15 mouse cellular contexts compared by ENCODE assay signal in the genomic region with DNA sequence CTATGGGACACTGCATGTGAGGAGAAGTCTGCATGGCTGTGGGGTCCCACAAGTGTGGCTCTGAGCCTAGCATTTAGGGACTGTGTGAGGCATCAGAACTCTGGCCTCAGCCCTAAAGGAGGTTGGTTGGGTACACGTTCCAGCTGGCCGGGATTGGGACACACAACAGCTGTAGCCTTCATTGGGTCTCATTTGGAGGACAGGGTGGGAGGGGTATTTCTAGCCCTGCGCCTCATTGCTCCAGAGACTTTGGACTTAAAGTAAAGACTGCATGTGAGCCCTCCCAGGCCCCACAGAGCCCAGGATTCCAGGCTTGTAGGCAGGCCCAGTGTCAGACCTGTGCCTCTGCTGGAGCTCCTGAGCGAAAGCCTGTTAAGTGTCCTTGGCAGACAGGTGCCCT.
DNase-seq lines count a peak whose midpoint lies in the region; ATAC-seq and TF ChIP-seq lines count a peak whose summit lies in the region.
"Had no signal": no experiment of that assay in that cellular context is flagged by ENCODE, and none has a peak within 500 bp of the region (broad histone marks: within the 10 kb centered on the region; RNA-seq: fewer than 3 reads in every experiment).

No protein-coding gene starts in this region.

- TF ChIP-seq POLR2A in kidney, adult 2 months (IDR thresholded peaks at IDR 0.05; ENCODE audit: low read depth, low read length), result no peak

- DNase-seq in hindbrain, embryonic 11.5 days (ENCODE audit: low spot score), result no peak
- peak; percentile 44 for DNase-seq in kidney, postnatal 14 days
- DNase-seq in kidney, adult 2 months, result no peak
- DNase-seq in lung, postnatal 4 days, result peak; percentile 57 to 85
- DNase-seq: cerebellum, postnatal 25 days; forebrain, postnatal 0 days; gastrocnemius, postnatal 10 days; layer of hippocampus, adult 9-11 months; liver, postnatal 0 days had no signal

- H3K27ac ChIP-seq in hindbrain, embryonic 12.5 days, result peak overlapping the region; percentile 53; the same call in 1 of the 2 replicates
- no peak overlapping the region for H3K27ac ChIP-seq in hindbrain, embryonic 11.5 days (ENCODE audit: low read depth, low read length)
- no peak overlapping the region for H3K27ac ChIP-seq in kidney, adult 2 months (ENCODE audit: insufficient read depth, low read depth, low read length)
- no peak overlapping the region for H3K27ac ChIP-seq in lung, embryonic 16.5 days (ENCODE audit: low read length)
- H3K27ac ChIP-seq: heart, embryonic 15.5 days; limb, embryonic 15.5 days; midbrain, embryonic 12.5 days had no signal

- no peak overlapping the region for H3K9ac ChIP-seq in hindbrain, embryonic 12.5 days
- H3K9ac ChIP-seq in hindbrain, embryonic 11.5 days (ENCODE audit: low read depth, low read length), result no peak overlapping the region
- H3K9ac ChIP-seq in lung, embryonic 16.5 days (ENCODE audit: low read length), result no peak overlapping the region
- H3K9ac ChIP-seq: forebrain, postnatal 0 days; heart, embryonic 15.5 days; limb, embryonic 15.5 days; liver, postnatal 0 days; midbrain, embryonic 12.5 days had no signal

- H3K27me3 ChIP-seq in hindbrain, embryonic 12.5 days, result no peaks in the 10 kb centered on the region
- H3K27me3 ChIP-seq in hindbrain, embryonic 11.5 days (ENCODE audit: control insufficient read depth, insufficient read depth, low read length), result no peaks in the 10 kb centered on the region
- no peaks in the 10 kb centered on the region for H3K27me3 ChIP-seq in kidney, adult 2 months (replicated peaks; ENCODE audit: control insufficient read depth, insufficient read depth, low read length)
- H3K27me3 ChIP-seq in lung, embryonic 16.5 days (ENCODE audit: control insufficient read depth, insufficient read depth, low read depth, low read length), result no peaks in the 10 kb centered on the region
- H3K27me3 ChIP-seq: heart, embryonic 15.5 days; limb, embryonic 15.5 days; midbrain, embryonic 12.5 days had no signal

- 89% methylated on average over 4 of the region's 4 CpGs for WGBS in hindbrain, embryonic 12.5 days
- 90% methylated on average over 4 of the region's 4 CpGs for WGBS in hindbrain, embryonic 11.5 days
- 88% methylated on average over 4 of the region's 4 CpGs for WGBS in kidney, adult 2 months
- 57% methylated on average over 4 of the region's 4 CpGs for WGBS in lung, embryonic 16.5 days

- ATAC-seq in hindbrain, embryonic 12.5 days (ENCODE audit: low FRiP score), result no peak
- no peak for ATAC-seq in hindbrain, embryonic 11.5 days (ENCODE audit: low FRiP score)
- ATAC-seq in lung, embryonic 16.5 days (ENCODE audit: low read depth), result peak; percentile 87
- no peak for ATAC-seq in cerebellum, adult (ENCODE audit: insufficient number of reproducible peaks, low FRiP score, low TSS enrichment)
- ATAC-seq: forebrain, postnatal 0 days; liver, postnatal 0 days had no signal

- H3K4me2 ChIP-seq in hindbrain, embryonic 12.5 days (replicated peaks), result no peak overlapping the region
- H3K4me2 ChIP-seq in hindbrain, embryonic 11.5 days (replicated peaks; ENCODE audit: low read depth, low read length), result no peak overlapping the region
- no peak overlapping the region for H3K4me2 ChIP-seq in lung, embryonic 16.5 days (ENCODE audit: low read depth, low read length)
- H3K4me2 ChIP-seq: heart, embryonic 15.5 days; limb, embryonic 15.5 days; midbrain, embryonic 12.5 days had no signal

- no peaks in the 10 kb centered on the region for H3K36me3 ChIP-seq in hindbrain, embryonic 12.5 days
- no peaks in the 10 kb centered on the region for H3K36me3 ChIP-seq in hindbrain, embryonic 11.5 days (ENCODE audit: control insufficient read depth, insufficient read depth, low read length)
- no peaks in the 10 kb centered on the region for H3K36me3 ChIP-seq in kidney, adult 2 months (ENCODE audit: control insufficient read depth, insufficient read depth, low read length)
- no peaks in the 10 kb centered on the region for H3K36me3 ChIP-seq in lung, embryonic 16.5 days (ENCODE audit: control insufficient read depth, insufficient read depth, low read length)
- H3K36me3 ChIP-seq: heart, embryonic 15.5 days; limb, embryonic 15.5 days; midbrain, embryonic 12.5 days had no signal

- H3K9me3 ChIP-seq in hindbrain, embryonic 12.5 days (replicated peaks), result no peaks in the 10 kb centered on the region
- no peaks in the 10 kb centered on the region for H3K9me3 ChIP-seq in hindbrain, embryonic 11.5 days (ENCODE audit: control insufficient read depth, low read length)
- H3K9me3 ChIP-seq in lung, embryonic 16.5 days (ENCODE audit: control insufficient read depth, low read length), result no peaks in the 10 kb centered on the region
- H3K9me3 ChIP-seq: heart, embryonic 15.5 days; limb, embryonic 15.5 days; midbrain, embryonic 12.5 days had no signal

- no peak for TF ChIP-seq CTCF in kidney, adult 2 months (conservative IDR thresholded peaks at IDR 0.05; ENCODE audit: insufficient read depth, insufficient read length, low read depth, low read length)

- H3K4me3 ChIP-seq in hindbrain, embryonic 12.5 days, result no peak overlapping the region
- no peak overlapping the region for H3K4me3 ChIP-seq in hindbrain, embryonic 11.5 days (ENCODE audit: low read depth, low read length)
- H3K4me3 ChIP-seq in kidney, adult 2 months (ENCODE audit: insufficient read depth, low read depth, low read length), result no peak overlapping the region
- no peak overlapping the region for H3K4me3 ChIP-seq in lung, embryonic 16.5 days (ENCODE audit: low read length)
- H3K4me3 ChIP-seq: heart, embryonic 15.5 days; limb, embryonic 15.5 days; midbrain, embryonic 12.5 days had no signal

- H3K4me1 ChIP-seq in hindbrain, embryonic 12.5 days, result peaks cover 42% of the 10 kb centered on the region
- peaks cover 2% of the 10 kb centered on the region for H3K4me1 ChIP-seq in hindbrain, embryonic 11.5 days (replicated peaks; ENCODE audit: control insufficient read depth, insufficient read depth, low read length)
- no peaks in the 10 kb centered on the region for H3K4me1 ChIP-seq in kidney, adult 2 months (ENCODE audit: control insufficient read depth, insufficient read depth, low read length)
- H3K4me1 ChIP-seq in lung, embryonic 16.5 days (replicated peaks; ENCODE audit: control insufficient read depth, insufficient read depth, low read length), result peaks cover 14% of the 10 kb centered on the region; the same call in 1 of the 2 replicates

Comparison
In these comparisons a context has a peak if more than half of its experiments do, and no peak if none do; other contexts are left out.
1. DNase-seq: peak in kidney, postnatal 14 days (single experiment) and lung, postnatal 4 days (2 of 2); none in hindbrain, embryonic 11.5 days (single experiment) and kidney, adult 2 months (single experiment).